Mouse (Mus musculus) G1E (cell line): ENCODE results near the gene Hmgcr.

Experiments used
- CTCF ChIP-seq: IDR thresholded peaks from 2 replicates; pipeline ENCODE4 v1.5.1; 2012; ENCODE audit warnings: low read depth, low read length, inconsistent platforms, mixed read lengths
- TAL1 ChIP-seq: conservative IDR thresholded peaks from 2 replicates; pipeline ENCODE4 v1.6.1; 2012; ENCODE audit warnings: low read depth, low read length, inconsistent platforms, mixed read lengths

DNA sequence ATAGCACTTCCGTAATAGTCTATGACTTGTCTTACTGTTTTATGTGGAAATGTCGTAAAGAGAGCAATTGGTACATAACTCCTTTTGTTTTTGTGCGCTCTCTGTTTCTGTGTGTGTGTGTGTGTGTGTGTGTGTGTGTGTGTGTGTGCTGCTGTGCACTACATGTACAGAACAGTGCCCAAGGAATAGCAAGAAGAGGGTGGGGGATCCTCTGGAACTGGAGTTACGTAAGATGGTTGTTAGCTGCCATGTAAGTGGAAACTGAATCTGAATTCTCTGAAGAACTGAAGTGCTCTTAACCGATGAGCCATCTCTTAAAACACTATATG is 1.1 kb upstream of the Hmgcr start:
- TF ChIP-seq CTCF (no peak), TAL1 (no peak)
